Mouse (Mus musculus): Measurements from ENCODE around the gene Brox.

- no peak for TF ChIP-seq CTCF (conservative IDR thresholded peaks at IDR 0.05; ENCODE audit: low read length)
- no peak for TF ChIP-seq NANOG (IDR thresholded peaks at IDR 0.05; ENCODE audit: borderline replicate concordance, low read length)
Measured at GRCm38 (mm10) chr1:183308476-183308875, 11.4 kb upstream of the Brox start.

Measured in E14TG2a.4 (cell line).